Mouse (Mus musculus) CH12.LX (cell line): ENCODE results near the gene Mettl26. TPM values are rescaled to one million over a fixed set of nuclear protein-coding genes. Genes with fewer than 3 reads are reported as not detected.

Experiments used
- DNase-seq: peaks from one replicate; pipeline ENCODE4 v3.0.0-alpha.2; 2013; ENCODE audit errors: extremely low read depth
- H3K27ac ChIP-seq: 2 replicates; pipeline ENCODE4 v1.5.1; 2012; ENCODE audit warnings: low read depth, mild to moderate bottlenecking, control low read depth, moderate library complexity; ENCODE audit not compliant: insufficient read depth
- H3K27me3 ChIP-seq: replicated peaks from 2 replicates; pipeline ENCODE3; 2012; ENCODE audit warnings: inconsistent platforms
- H3K36me3 ChIP-seq, 2 experiments: replicated peaks in 1 of 2; 2 replicates each; pipeline versions ENCODE3 to v1.6.1; 2012; ENCODE audit warnings: inconsistent platforms in 1 of 2, low read length in 1 of 2, mild to moderate bottlenecking in 1 of 2, mixed read lengths in 1 of 2, moderate library complexity in 1 of 2; ENCODE audit not compliant: control insufficient read depth in 1 of 2, insufficient read depth in 1 of 2
- H3K4me1 ChIP-seq, 2 experiments: 2 replicates each; pipeline ENCODE4 v1.6.1; 2012; ENCODE audit warnings: inconsistent platforms in 1 of 2, moderate library complexity in 1 of 2; ENCODE audit not compliant: insufficient read depth in 2 of 2, control insufficient read depth in 1 of 2
- H3K4me2 ChIP-seq: 2 replicates; pipeline ENCODE4 v1.6.1; 2012; ENCODE audit warnings: low read depth, mild to moderate bottlenecking, control low read depth; ENCODE audit not compliant: poor library complexity, insufficient read depth, severe bottlenecking
- H3K4me3 ChIP-seq, 3 experiments: fragments of 150-350 bp in 1 of 3; sonication (generic) in 1 of 3; replicated peaks in 1 of 3; 2 replicates each; pipeline versions ENCODE3 to v1.5.1; 2011 to 2012; ENCODE audit warnings: low read depth in 2 of 3, low read length in 2 of 3, mild to moderate bottlenecking in 2 of 3, moderate library complexity in 2 of 3, control low read depth in 1 of 3, improper control_type of control experiment in 1 of 3, inconsistent platforms in 1 of 3, mixed read lengths in 1 of 3; ENCODE audit not compliant: poor library complexity in 1 of 3
- H3K79me2 ChIP-seq: replicated peaks from 2 replicates; pipeline ENCODE4 v1.6.1; 2012; ENCODE audit warnings: mild to moderate bottlenecking, moderate library complexity; ENCODE audit not compliant: control insufficient read depth, poor library complexity, insufficient read depth, severe bottlenecking; ENCODE audit errors: extremely low read depth
- H3K9ac ChIP-seq: 2 replicates; pipeline ENCODE4 v1.6.1; 2012; ENCODE audit warnings: low read depth, mild to moderate bottlenecking, control low read depth, moderate library complexity; ENCODE audit not compliant: insufficient read depth
- H3K9me3 ChIP-seq: replicated peaks from 2 replicates; pipeline ENCODE3; 2012; ENCODE audit warnings: low read length, inconsistent platforms, mixed read lengths
- BHLHE40 ChIP-seq: IDR thresholded peaks from 2 replicates; pipeline ENCODE4 v1.6.1; 2011; ENCODE audit warnings: mild to moderate bottlenecking, low read depth, low read length, improper control_type of control experiment
- CHD1 ChIP-seq: IDR thresholded peaks from 2 replicates; pipeline ENCODE4 v1.6.1; 2012; ENCODE audit warnings: low read depth, low read length, improper control_type of control experiment, inconsistent platforms
- CHD2 ChIP-seq: IDR thresholded peaks from 2 replicates; pipeline ENCODE4 v1.6.1; 2011; ENCODE audit warnings: low read length, improper control_type of control experiment
- CTCF ChIP-seq, 2 experiments: IDR thresholded peaks in 1 of 2; conservative IDR thresholded peaks in 1 of 2; 2 replicates each; pipeline ENCODE4 v1.5.1; 2011 to 2012; ENCODE audit warnings: low read depth in 2 of 2, low read length in 2 of 2, improper control_type of control experiment in 1 of 2, inconsistent platforms in 1 of 2, mild to moderate bottlenecking in 1 of 2, moderate library complexity in 1 of 2
- HCFC1 ChIP-seq: IDR thresholded peaks from 2 replicates; pipeline ENCODE4 v1.6.1; 2012; ENCODE audit warnings: low read depth, mild to moderate bottlenecking, inconsistent platforms, low read length, improper control_type of control experiment
- IRF4 ChIP-seq: IDR thresholded peaks from 2 replicates; pipeline ENCODE4 v1.6.1; 2014; ENCODE audit warnings: low read depth, mild to moderate bottlenecking, inconsistent platforms, low read length, improper control_type of control experiment
- JUN ChIP-seq: IDR thresholded peaks from 2 replicates; pipeline ENCODE4 v1.6.1; 2011; ENCODE audit warnings: low read depth, mild to moderate bottlenecking, low read length, improper control_type of control experiment, moderate library complexity; ENCODE audit not compliant: insufficient read depth
- MAFK ChIP-seq: IDR thresholded peaks from 2 replicates; pipeline ENCODE4 v1.6.1; 2011; ENCODE audit warnings: low read length, improper control_type of control experiment; ENCODE audit not compliant: insufficient replicate concordance
- MEF2A ChIP-seq: IDR thresholded peaks from 2 replicates; pipeline ENCODE4 v1.6.1; 2014; ENCODE audit warnings: low read depth, mild to moderate bottlenecking, inconsistent platforms, low read length, improper control_type of control experiment, borderline replicate concordance
- NELFE ChIP-seq: IDR thresholded peaks from 2 replicates; pipeline ENCODE4 v1.6.1; 2011; ENCODE audit warnings: low read depth, low read length, improper control_type of control experiment
- NRF1 ChIP-seq: IDR thresholded peaks from 2 replicates; pipeline ENCODE4 v1.6.1; 2014; ENCODE audit warnings: low read depth, mild to moderate bottlenecking, inconsistent platforms, low read length, improper control_type of control experiment, moderate library complexity
- PAX5 ChIP-seq: IDR thresholded peaks from 2 replicates; pipeline ENCODE4 v1.6.1; 2012; ENCODE audit warnings: low read length, inconsistent platforms, mixed read lengths
- POLR2A ChIP-seq: IDR thresholded peaks from 2 replicates; pipeline ENCODE4 v1.6.1; 2011; ENCODE audit warnings: low read depth, mild to moderate bottlenecking, improper control_type of control experiment, low read length
- SIN3A ChIP-seq: IDR thresholded peaks from 2 replicates; pipeline ENCODE4 v1.6.1; 2012; ENCODE audit warnings: low read length, improper control_type of control experiment, inconsistent platforms
- TBP ChIP-seq: conservative IDR thresholded peaks from 2 replicates; pipeline ENCODE4 v1.6.1; 2011; ENCODE audit warnings: low read depth, low read length, improper control_type of control experiment
- TCF12 ChIP-seq: IDR thresholded peaks from 2 replicates; pipeline ENCODE4 v1.6.1; 2014; ENCODE audit warnings: low read depth, mild to moderate bottlenecking, inconsistent platforms, low read length, improper control_type of control experiment
- USF2 ChIP-seq: conservative IDR thresholded peaks from 2 replicates; pipeline ENCODE4 v1.6.1; 2011; ENCODE audit warnings: low read depth, low read length, improper control_type of control experiment
- ZC3H11A ChIP-seq: IDR thresholded peaks from 2 replicates; pipeline ENCODE4 v1.6.1; 2012; ENCODE audit warnings: low read depth, mild to moderate bottlenecking, inconsistent platforms, low read length, improper control_type of control experiment
- ZKSCAN1 ChIP-seq: IDR thresholded peaks from 2 replicates; pipeline ENCODE4 v1.6.1; 2012; ENCODE audit warnings: low read depth, inconsistent platforms, low read length, improper control_type of control experiment, borderline replicate concordance
- ZMIZ1 ChIP-seq: IDR thresholded peaks from 2 replicates; pipeline ENCODE4 v1.6.1; 2012; ENCODE audit warnings: low read depth, mild to moderate bottlenecking, inconsistent platforms, low read length, improper control_type of control experiment
- dilution Hi-C: fragments of 300-500 bp; cut with MboI; formaldehyde crosslinking; loops from 2 replicates; pipeline ENCODE4 v1.14.3; 2020; ENCODE audit warnings: low sequenced_read_pairs; ENCODE audit not compliant: extremely low pct_unique_long_range_greater_than_20kb, extremely low pct_ligation_motif_present
- in situ Hi-C: fragments of 300-500 bp; cut with MboI; formaldehyde crosslinking; loops from 3 replicates; pipeline ENCODE4 v1.14.3; 2019; ENCODE audit warnings: low sequenced_read_pairs, low pct_ligation_motif_present, low pct_unique_long_range_greater_than_20kb, mixed read lengths
- polyA plus RNA-seq: library from polyadenylated mRNA; unstranded; fragments of >175 nt; gene quantifications from 2 replicates; pipeline ENCODE4 v1.2.1, GENCODE M21; 2012; ENCODE audit warnings: low read depth; ENCODE audit not compliant: insufficient read length
- total RNA-seq, 2 experiments: library from RNA; depleted of rRNA; stranded (reverse); fragments of 300-350 nt in 1 of 2; fragments of >200 nt in 1 of 2; gene quantifications; 2 replicates each; pipeline ENCODE4 v1.2.3; 2012 to 2014

Mettl26 gene
- total and polyA plus RNA-seq, 3 experiments = 29.8 to 52.5 (median 33.0) TPM

DNA sequence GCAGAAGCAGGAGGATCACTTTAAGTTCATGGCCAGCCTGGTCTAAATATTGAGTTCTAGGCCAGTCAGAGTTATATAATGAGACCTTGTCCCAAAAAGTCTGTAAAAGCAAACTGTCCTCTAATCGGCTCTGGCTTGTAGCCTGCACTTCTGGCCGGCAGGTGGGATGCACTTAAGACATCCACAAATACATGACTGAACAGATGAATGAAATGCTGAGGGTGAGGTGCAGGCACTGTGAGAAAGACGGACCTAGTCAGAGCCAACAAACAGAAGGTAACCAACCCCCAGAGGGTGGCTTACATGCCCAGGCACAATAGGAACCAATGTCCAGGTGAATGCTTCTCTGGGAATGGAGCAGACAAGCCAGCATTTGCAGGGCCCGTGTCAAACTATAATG lies 39.4 kb downstream of the Mettl26 start:
- H3K4me2 ChIP-seq = no peak overlapping the region
- in situ Hi-C loops (no loop called here), dilution Hi-C loops (no loop called here)
- no peaks in the 10 kb centered on the region for H3K27me3 ChIP-seq
- no peak overlapping the region for H3K9ac ChIP-seq
- H3K9me3 ChIP-seq = no peaks in the 10 kb centered on the region
- no peak for DNase-seq
- H3K4me1 ChIP-seq = peaks cover 16 to 53% of the 10 kb centered on the region in 2 experiments
- H3K27ac ChIP-seq = no peak overlapping the region
- peaks cover 33% of the 10 kb centered on the region for H3K79me2 ChIP-seq
- TF ChIP-seq PAX5 (no peak), MEF2A (no peak), HCFC1 (no peak), ZC3H11A (no peak), JUN (no peak), MAFK (no peak), ZMIZ1 (no peak), IRF4 (no peak), CHD1 (no peak), SIN3A (no peak), CHD2 (no peak), NELFE (no peak), POLR2A (no peak), TCF12 (no peak), ZKSCAN1 (no peak)
- TF ChIP-seq, all 38 proteins: peak for 0
- no peak overlapping the region for H3K4me3 ChIP-seq
- peaks cover 13 to 64% of the 10 kb centered on the region in 2 experiments for H3K36me3 ChIP-seq

- Histone ChIP-seq H3K4me3 (no peak overlapping the region), H3K27ac (no peak overlapping the region), H3K36me3 (peaks cover 8 to 49% of the 10 kb centered on the region in 2 experiments), H3K9ac (no peak overlapping the region), H3K4me2 (no peak overlapping the region), H3K27me3 (no peaks in the 10 kb centered on the region), H3K4me1 (peaks cover 19 to 61% of the 10 kb centered on the region in 2 experiments), H3K9me3 (no peaks in the 10 kb centered on the region), H3K79me2 (peaks cover 26% of the 10 kb centered on the region)
- TF ChIP-seq POLR2A = no peak
- no peak for TF ChIP-seq BHLHE40
- no peak for TF ChIP-seq TBP
- no peak for TF ChIP-seq NRF1
- TF ChIP-seq CHD1 = no peak
- no peak for TF ChIP-seq CTCF (conservative IDR thresholded peaks at IDR 0.05 in 1 of 2, IDR thresholded peaks at IDR 0.05 in 1 of 2; ENCODE audit: low read depth in 2 of 2, low read length in 2 of 2)
- TF ChIP-seq USF2 = no peak
- no peak for TF ChIP-seq HCFC1
- TF ChIP-seq SIN3A = no peak
- TF ChIP-seq MEF2A = no peak
- dilution Hi-C loops (no loop called here), in situ Hi-C loops (loop anchor here (5.0 kb wide), 1 partner anchor 35 kb away; the partner anchor contains the start of gene Wfikkn1)
- no peak for DNase-seq
Measured at GRCm38 (mm10) chr17:25916931-25917647, 42.2 kb downstream of the Mettl26 start.
